Mouse (Mus musculus) heart, adult 9 months (tissue): ENCODE measurements around the gene Chpf2.
"Not testable (repeated sequence)": the region's sequence is repeated elsewhere in the genome, so short reads cannot be mapped to it uniquely, and the experiment has no call there.

Experiments used
- DNase-seq, 2 experiments: peaks; one replicate each; pipeline ENCODE4 v3.0.0; 2022; ENCODE audit warnings: low spot score in 2 of 2

The Chpf2 gene

DNA sequence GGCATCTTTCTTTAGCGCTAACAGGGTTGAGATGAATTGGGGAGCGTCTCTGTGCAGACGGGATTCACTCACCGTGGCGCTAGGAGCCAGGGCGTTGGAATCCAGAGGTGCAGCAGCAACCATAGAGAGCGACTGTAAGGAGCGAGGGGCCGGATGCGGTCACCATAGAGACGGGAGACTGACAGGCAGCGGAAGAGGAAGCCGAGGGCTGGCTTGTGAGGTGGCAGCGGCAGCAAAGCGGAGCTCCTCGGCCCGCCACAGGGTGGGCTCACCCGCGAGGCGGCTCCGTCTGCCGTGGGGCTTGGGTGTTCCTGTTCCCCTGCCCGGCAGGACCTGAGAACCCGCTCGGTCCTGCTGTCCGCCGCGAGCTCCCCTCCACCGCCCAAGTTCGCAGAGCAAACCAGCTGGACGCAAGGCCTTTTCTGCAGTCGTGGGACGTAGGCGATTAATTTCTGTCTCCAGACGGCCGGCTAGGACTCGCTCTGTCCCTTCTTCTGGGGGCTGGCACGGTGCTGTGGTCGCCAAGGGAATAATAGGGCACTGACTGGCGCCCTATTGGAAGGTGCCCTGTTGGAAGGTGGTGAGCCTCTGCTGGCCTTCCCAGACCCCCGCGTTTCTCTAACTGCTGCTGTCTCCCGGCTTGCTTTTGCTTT, at the start of gene Chpf2:
Gene Chpf2 (plus strand): TSS at position 195 of the 653 bp plus-strand sequence.
- DNase-seq = peak; percentile 81 to 83

DNA sequence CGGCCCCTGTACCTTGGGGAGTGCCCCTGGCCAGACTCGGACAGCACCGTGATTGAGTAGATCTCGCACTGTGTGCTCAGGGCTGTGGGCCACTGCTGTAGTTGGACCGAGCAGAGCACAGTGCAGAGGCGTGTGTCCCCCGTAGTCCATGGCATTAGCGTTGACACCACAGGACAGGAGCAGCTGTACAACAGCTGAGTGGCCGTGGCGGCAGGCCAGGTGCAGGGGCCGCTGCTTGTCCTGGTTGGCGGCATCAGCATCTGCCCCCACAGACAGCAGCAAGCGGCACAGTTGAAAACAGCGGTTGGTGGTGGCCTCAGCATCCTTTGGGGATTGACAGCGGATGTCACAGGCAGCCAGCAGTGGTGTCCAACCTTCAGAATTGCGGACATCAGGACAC, 48.9 kb upstream of the Chpf2 start:
- peak in 1 of 2 experiments; percentile 35 for DNase-seq

DNA sequence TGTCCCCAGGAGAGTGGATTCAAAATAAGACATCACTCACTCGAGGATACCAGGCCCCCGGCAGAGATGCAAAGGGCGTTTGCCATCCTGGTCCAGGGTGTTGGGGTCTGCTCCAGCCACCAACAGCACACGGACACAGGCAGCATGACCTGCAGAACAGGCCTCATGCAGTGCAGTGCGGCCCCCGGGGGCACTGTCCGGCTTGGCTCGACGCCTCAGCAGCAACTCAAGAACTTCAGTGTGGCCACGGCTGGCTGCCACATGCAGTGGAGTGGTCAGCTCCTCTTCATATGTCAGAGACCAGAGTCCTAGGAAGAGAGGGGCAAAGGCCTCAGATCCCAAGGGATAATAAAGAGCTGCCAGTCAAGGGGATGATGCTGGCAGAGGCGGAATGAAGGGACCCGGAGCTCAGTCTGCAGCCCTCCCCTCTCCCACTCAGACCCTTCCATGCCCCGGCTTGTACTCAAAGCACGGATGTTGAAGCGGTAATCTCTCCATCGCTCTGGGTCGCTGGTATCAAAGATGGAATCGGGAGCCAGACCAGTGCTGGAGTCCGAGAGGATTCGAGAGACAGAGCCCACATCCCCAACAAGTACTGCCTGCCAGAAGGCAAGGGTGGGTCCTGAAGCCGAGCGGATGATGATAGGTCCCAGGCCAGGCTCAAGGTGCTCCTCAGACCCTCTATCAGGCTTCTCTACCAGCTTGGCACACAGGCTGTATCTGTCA, 46.8 kb upstream of the Chpf2 start:
- no peak for DNase-seq

DNA sequence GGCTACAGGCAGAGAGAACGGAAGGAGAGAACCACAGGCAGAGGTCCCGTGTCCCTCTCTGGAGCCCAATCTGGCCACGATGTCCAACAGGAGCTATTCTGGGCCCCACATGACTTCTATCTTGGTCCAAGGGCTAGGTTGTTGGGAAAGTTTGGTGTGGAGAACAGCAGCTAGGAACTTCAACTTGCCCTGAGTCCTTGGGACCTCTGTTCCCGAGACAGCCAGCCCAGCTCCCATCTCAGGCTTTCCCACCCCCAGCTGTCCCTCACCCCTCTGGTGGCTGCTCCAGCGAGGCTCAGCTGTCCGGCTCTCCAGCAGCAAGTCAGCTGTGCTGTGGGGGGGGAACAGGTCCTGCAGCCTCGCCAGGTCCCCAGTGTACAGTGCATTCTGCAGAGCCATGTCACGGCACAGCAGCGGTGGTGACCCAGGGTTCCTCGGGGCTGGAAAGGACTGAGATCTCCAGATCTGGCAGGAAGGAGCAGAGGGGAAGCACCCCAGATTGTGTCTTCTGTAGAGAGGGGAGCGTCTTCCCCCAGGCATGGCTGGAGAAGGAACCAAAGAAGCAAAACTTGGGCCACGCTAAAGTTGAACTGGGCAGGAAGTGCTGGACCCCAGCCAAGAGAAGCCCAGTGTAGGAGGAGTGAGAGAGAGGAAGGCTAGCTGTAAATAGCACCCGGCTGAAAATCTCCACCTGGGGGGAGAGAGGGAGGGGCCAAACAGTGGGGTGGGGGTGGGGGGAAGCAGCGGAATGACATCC, 46.0 kb upstream of the Chpf2 start, which contains the start of gene Asb10:
Gene Asb10 (minus strand): TSS at position 592 of the 757 bp plus-strand sequence.
- DNase-seq = peak; percentile 80 to 84

DNA sequence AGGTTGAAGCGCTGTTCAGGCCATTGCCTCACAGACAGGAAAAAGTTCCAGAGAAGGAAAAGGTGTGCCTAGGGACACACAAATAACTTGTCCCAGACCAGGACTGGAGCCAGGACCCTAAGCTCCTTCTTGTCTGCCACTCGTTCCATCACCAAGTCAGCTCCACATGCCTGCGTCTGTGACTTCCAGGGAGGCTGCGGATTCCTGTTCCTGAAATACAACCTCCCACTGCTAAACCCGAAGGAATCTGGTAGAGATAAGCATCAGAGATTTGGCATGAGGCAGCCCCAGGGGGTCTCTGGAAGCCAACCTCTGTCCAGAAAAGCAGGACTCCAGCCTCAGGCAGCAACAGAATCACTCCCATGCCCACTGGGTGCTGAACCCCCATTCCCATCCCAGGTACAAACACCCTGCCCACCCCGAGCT, 45.4 kb upstream of the Chpf2 start:
- no peak for DNase-seq

DNA sequence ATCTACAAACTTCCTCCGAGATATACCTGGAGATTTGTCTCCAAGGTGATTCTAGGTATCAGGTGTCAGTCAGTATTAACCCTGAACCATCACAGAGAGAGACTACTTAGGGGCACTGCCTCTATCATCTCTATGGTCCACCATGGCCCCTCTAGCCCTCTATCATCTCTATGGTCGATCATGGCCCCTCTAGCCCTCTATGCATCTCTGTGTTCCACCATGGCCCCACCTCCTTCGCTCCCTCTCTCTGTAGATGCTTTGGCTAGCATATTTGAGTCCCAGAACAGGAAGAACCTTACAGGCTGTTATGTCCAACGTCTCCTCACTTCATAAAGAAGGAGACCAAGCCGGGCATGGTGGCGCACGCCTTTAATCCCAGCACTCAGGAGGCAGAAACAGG, 43.9 kb upstream of the Chpf2 start:
- DNase-seq = no peak

DNA sequence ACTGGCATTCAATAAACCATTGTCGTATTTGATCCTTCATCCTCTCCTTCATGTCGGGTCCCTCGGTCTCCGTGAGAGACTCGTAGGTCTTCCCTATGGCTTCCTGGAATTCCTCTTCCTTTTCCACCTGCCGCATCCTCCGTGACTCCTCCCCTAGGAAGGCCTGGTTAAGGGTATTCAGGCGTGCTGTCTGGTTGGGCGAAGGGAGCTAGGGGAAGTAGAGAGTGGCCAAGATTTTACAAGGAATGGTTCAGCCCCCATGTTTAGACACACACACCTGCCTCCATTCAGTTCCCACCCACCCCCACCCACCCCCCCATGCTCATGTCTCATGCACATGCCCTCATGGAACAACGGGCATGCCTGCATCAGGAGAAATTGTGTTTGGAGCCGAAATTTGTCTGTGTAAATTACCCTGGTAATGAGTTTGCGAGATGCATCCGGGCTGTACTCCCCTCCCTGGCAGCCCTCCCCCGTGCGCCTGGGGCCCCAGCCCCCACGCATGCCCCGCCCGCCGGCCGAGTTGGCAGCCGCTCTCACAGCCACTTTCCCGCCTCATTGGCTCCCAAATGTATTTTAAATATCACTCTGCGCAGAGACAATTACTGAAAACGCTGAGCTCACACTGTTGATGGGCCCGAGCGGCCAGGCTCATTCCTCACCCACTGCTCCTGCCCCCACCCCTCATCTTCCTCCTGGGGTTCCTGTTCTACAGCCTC, 35.8 kb upstream of the Chpf2 start:
- no peak for DNase-seq

DNA sequence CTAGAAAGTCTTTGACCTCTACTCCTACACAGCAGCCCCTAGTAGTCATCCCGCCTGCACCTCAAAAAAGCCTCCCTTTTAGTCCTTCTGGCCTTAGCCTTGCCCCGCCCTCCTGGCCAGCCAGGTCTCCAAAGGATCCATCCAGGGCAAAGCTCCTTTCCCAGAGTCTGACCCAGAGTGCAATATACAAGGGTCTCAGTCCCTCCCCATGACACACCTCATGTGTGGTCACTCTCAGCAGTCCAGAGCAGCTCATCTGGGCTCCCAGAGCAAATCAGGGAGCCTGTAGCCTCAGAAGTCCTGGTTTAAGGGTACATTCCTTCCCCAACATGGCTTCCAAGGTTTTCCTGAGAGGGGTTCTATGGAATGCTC, 35.2 kb upstream of the Chpf2 start:
- DNase-seq = no peak

DNA sequence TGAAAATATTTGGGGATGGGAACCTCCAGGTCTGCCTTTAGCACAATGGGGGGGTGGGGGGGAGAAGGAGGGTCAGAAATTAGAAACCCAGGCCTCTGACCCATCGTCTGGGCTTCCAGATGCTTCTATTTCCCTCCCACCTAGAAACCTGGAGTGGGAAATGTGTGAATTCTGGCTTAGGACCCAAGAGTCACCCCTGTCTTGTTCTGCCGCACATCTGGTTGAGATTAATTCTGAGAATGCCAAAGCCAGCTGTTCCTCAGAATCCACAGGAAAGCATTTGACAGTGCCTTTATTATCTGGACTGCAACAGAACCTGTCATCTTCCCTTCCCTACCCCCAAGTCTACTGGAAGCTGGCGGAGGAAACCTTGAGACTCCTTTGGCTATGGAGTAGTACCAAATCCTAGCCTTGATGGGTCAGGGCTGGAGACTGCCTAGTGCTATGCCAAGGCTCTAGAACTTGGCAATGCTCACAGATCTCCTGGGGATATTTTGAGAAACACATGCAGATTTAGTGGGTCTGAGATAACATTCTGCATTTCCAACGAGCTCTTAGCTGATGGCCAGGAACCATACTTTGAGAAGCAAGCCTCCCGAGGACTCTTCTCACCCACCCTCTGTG, 32.8 kb upstream of the Chpf2 start:
- no peak for DNase-seq

DNA sequence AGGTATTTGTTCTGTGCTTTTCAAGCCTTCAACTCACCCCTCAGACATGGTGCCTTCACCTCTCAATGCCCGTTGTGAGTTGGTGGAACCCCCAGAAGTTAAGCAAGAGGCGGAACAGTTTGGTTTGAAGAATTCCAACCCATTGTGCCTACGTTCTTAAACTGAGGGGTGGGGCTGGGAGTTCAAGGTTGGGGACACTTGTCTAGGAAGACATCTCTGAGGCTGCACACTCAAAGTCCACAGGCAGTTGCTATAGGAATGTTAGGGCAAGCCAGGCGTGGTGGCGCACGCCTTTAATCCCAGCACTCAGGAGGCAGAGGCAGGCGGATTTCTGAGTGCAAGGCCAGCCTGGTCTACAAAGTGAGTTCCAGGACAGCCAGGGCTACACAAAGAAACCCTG, 31.2 kb upstream of the Chpf2 start:
- not testable (repeated sequence) for DNase-seq

DNA sequence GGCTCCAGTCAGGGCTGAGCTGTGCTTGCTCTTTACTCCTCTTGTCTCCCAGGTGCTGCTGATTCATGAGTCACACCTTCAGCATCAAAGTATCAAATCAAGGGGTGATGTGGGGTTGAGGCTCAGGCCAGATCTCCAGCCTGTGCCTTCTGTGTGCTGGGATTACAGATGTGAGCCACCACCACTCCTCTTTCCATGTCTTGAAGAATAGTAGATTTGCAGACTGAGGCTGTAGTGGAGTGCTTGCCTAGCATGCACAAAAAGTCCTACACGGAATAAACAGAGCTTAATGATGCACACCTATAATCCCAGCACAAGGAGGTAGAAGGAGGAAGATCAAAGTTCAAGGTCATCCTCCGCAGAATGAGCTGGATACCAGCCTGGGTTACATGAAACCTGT, 29.8 kb upstream of the Chpf2 start, which contains the start of gene 4931409K22Rik:
Gene 4931409K22Rik (minus strand): TSS at position 101 of the 400 bp plus-strand sequence.
- DNase-seq = no peak

DNA sequence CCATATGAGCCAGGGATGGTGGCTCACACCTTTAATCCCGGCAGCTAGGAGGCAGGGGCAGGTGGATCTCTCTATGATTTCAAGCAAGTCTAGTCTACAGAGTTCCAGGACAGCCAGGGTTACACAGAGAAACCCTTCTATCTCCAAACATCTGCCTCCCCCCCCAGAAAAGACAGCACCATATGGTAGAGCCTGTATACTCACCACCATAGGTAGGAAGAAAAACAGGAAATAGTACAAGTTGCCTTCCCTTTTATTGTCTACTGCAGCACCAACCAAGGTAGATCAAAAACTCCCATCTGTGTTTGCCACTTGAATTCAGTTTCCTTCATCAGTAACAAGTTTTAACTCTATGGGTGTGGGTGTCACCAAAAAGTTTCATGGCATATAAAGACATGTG, 10.6 kb upstream of the Chpf2 start:
- no peak for DNase-seq

DNA sequence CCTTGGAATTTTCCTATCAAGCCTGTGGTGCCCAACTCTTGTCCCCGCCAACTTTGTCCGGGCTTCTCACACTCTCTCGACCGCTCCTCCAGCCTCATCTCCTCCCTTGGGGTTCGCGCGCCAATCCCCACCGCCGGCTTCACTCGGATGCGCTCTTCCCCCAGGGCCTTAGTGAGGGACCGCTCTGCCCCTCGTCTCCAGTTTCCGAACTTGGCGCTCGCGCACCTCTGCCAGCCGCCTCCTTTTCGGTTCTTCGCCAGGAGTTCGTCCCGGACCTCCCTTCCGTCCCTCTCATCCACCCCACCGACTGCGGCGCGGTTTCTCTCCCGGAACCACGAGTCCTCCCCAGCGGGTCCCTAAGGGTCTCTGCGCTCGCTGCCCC, 9.7 kb upstream of the Chpf2 start:
- no peak for DNase-seq

DNA sequence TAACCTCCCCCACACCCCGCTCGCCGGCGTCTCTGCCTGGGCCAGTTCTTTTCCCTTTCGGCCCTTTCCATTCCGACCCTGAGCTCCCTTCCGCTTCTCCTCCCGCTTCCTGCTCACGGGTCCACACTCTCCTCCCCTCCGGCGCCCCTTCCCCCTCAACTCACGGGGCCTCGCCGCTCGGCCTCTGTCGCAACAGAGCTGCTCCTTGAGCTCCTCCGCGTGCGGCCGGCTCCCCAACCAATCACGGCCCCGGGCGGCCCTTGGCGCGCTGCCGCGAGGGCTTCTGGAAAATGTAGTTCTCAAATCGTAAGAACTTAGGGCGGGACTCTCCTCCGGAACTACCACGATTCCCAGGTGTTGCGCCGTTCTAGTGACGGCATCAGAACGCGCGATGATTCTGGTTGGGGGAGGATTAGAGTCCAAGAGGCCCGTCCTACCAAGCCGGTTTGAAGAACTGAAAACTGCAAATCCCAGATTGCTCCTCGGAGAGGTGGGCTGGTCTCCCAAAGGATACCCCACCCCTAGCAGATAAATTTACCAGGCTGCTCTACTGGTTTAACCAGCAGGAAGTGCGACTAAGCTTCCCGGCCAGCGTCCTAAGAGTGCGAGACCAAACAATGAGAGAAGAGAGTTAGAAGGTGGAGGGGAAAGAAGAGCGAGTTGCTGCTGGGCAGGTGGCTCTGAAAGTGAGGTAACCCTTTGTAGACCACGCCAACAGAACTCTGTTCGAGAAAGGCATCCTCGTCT, 9.2 kb upstream of the Chpf2 start, which contains the start of gene Abcf2:
Gene Abcf2 (minus strand): TSS at position 285 of the 747 bp plus-strand sequence.
- DNase-seq = peak; percentile 99 to 100

DNA sequence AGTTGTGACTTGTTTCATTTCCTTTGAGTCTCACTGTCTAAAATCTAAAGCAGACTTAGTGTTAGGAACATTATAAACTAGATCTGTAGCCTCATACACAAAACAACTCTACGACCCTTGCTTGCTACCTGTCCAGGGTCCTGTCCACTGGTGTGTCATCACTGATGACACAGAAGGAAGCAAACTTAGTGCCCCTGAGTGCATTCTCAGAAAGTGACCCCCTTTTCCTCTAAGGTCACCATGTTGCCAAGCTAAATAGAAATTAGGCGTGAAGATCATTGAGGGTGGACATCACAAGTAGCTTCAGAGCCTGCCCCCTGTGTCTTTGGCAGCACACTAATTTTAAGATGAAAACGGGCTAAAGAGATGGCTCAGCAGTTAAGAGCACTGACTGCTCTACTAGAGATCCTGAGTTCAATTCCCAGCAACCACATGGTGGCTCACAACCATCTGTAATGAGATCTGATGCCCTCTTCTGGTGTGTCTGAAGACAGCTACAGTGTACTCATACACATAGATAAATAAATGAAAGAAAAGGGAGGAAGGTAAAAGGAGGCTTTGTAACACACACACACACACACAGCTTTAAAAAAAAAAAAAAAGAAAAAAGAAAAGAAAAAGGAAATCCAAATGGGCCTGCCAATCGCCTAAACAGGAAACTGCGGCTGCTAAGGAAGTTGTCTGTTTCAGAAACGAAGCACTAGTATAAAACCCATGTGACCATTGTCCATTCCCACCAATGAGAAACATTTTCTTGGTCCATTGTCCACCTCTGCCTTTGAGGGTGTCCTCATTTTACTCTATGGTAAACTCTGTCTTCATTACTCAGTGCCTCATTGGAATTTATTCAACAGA, 8.2 kb upstream of the Chpf2 start:
- no peak for DNase-seq

DNA sequence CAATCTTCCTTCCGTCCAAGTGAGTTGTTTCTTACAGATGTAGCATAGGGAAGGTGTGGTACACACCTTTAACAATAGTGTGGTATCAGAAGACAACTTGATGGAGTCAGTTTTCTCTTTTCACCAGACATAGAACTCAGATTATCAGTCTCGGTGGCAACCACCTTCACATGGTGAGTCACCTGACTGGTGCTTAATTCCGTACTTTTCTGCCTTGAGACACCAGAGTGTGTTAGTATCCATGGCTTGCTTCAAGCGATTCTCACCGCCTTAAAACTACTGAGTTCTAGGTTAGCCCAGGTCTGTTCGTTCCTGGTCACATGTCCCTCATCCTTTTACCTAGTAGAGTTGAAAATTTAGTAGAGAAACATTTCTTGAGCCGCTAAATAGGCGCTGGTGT, 435 bp upstream of the Chpf2 start:
- no peak for DNase-seq

DNA sequence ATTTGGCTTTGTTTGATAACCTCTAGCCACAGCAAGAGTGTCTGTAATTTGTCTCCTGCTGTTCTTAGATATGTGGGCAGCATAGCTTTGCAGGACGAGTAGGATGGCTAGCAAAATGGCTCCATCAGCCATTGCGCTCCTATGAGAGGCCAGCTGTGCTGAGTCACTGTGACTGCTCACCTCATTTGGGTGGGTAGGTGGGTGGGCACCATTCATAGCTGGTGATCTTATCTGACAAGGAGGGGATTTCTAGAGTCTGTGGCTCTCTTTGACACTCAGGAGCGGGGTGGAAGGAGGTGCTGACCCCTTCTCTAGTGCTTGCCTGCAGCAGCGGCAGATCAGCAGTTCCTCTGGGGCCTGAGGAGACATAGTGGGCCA, 648 bp downstream of the Chpf2 start:
- no peak for DNase-seq

DNA sequence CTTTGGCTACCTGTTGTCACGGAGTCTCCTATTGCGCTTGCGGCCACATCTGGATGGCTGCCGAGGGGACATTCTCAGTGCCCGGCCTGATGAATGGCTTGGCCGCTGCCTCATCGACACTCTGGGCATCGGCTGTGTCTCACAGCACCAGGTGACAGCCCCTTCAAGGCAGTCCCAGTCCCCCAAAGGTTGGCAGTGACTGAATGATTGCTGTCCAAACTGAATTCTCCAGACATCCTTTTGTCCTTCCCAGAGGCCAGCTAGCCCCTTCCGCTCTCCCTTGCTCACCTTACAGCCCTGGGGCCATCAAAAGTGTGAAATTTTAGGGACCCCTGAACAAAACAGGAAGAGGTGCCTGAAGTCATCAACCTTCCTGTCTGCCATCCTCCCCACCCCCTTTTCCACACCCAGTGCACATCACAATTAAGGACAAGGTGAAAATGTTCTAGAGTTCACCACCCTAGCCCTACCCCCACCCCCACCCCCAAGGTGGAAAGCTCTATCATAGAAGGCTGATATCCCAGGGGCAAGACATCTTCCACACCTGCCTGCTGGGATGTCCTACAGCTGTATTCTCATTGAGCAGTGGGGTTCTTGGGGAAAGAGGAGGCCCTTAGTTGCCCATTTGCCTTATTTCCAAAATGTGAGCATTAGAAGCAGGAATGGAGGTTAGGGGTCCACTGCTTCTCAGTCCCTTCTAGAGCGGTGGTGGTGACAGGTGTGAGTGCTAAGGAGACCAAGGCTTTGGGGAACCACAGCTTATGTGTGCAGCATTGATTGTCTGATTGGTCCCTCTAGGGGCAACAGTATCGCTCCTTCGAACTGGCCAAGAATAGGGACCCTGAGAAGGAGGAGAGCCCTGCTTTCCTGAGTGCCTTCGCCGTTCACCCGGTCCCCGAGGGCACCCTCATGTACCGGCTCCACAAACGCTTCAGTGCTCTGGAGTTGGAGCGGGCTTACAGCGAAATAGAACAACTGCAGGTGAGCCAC, 3.3 kb downstream of the Chpf2 start:
- no peak for DNase-seq
